Mouse (Mus musculus) thymus, adult 2 months (tissue): Measurements from ENCODE around the gene Pdcd4.

Experiments used
- CTCF ChIP-seq: fragments of 200-500 bp; IDR thresholded peaks from 2 replicates; pipeline ENCODE4 v1.5.1; 2012; ENCODE audit warnings: mild to moderate bottlenecking, control low read depth, low read length, moderate library complexity, borderline replicate concordance; ENCODE audit not compliant: control insufficient read depth, poor library complexity, insufficient read depth; ENCODE audit errors: extremely low read depth
- POLR2A ChIP-seq: fragments of 200-500 bp; IDR thresholded peaks from 2 replicates; pipeline ENCODE4 v1.6.1; 2012; ENCODE audit warnings: mild to moderate bottlenecking, low read length, control low read depth, moderate library complexity; ENCODE audit not compliant: control insufficient read depth, poor library complexity, insufficient read depth; ENCODE audit errors: extremely low read depth

GRCm38 (mm10) chr19:53877779-53878178 is 14.3 kb upstream of the Pdcd4 start:
- no peak for TF ChIP-seq CTCF
- TF ChIP-seq POLR2A, result no peak
